Mouse (Mus musculus): ENCODE data around the gene Tmem54. TPM values are rescaled to one million over a fixed set of nuclear protein-coding genes. Genes with fewer than 3 reads are reported as not detected.

Tmem54 gene
- polyA plus RNA-seq, 1 experiment from 2014 or later, result 16.7 TPM

DNA sequence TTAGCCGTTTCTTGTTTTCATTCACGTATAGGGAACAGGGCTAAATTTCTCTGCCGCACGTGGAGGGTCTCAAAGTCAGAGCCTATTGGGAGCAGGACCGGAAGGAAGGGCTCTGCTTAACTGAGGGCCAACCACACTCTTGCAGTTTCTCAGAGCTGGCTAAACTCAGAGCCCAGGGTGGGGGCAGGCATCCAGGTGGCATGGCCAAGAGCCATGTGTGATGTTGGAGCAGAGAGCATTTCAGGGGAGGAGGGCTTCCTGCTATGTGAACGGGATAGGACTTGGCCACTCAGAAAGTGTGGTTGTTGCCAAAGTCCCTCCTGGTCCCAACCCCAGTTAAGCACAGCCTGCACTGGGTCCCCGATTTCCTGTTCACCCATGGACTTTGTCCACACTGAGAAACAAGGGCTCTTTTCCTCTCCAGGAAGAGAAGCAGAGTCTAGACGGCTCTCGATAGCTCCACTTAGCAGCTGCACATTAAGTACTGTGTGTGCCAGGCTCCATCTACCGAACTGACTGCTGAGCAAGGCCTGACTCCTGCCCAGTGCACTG lies 2.1 kb downstream of the Tmem54 start:
- Histone ChIP-seq H3K36me3 (no peaks in the 10 kb centered on the region), H3K9me3 (no peaks in the 10 kb centered on the region), H3K4me1 (peaks cover 33% of the 10 kb centered on the region), H3K9ac (no peak overlapping the region), H3K27ac (no peak overlapping the region), H3K4me3 (no peak overlapping the region), H3K27me3 (peaks cover 32% of the 10 kb centered on the region), H3K4me2 (no peak overlapping the region)
- ATAC-seq (ENCODE audit: borderline replicate concordance, extremely low read depth, low FRiP score, low TSS enrichment), result no peak
- WGBS, result 53% methylated on average over 10 of the region's 10 CpGs

DNA sequence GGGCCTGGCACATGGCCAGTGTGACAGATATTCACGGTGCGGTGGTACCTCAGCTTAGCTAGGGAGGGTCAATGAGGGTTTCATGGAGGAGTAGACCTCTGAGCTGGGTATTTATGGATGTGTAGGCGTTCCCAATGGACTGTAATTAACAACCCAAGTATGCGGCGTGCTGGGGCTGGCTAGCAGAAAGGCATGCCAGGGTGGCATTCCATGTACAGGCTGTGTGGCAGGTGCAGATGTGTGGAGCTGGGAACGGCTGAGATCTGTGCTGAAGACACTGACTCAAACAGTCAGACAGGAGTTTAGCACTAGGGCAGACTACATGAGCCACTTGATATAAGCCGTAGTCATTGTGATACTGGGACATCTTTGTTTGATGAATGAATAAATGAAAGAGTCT lies 3.3 kb downstream of the Tmem54 start:
- no peak overlapping the region for H3K27ac ChIP-seq
- ATAC-seq (ENCODE audit: borderline replicate concordance, extremely low read depth, low FRiP score, low TSS enrichment), result no peak
- whole genome bisulfite sequencing, result 74% methylated on average over 7 of the region's 7 CpGs

DNA sequence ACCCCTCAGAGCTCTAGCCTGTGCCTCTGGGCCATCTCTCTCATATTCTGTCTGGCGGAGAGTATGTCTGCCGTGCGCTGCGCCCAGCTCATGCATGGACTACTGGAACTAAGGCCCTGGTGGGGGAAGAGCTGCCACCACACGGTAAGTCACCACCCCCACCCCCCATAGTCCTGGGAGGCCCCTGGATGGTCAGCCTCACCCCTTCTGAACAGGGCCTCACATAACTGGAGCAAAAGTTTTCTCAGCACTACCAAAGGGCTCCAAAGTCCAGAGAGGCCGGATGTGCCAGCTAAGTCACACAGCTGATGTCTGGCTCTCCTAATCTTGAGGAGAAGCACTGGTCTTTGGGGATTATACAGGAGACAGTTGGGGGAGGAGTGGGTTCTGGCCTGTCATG lies 5.5 kb downstream of the Tmem54 start:
- H3K27me3 ChIP-seq, result peaks cover 22% of the 10 kb centered on the region
- no peak overlapping the region for H3K4me2 ChIP-seq
- no peaks in the 10 kb centered on the region for H3K9me3 ChIP-seq
- no peak overlapping the region for H3K27ac ChIP-seq
- H3K4me3 ChIP-seq, result no peak overlapping the region
- no peaks in the 10 kb centered on the region for H3K36me3 ChIP-seq
- no peak for ATAC-seq (ENCODE audit: borderline replicate concordance, extremely low read depth, low FRiP score, low TSS enrichment)
- peaks cover 34% of the 10 kb centered on the region for H3K4me1 ChIP-seq
- WGBS, result 80% methylated on average over 6 of the region's 6 CpGs
- no peak overlapping the region for H3K9ac ChIP-seq

More for the DNA sequence above, 3.3 kb downstream of the Tmem54 start:
- Histone ChIP-seq H3K9me3 (no peaks in the 10 kb centered on the region), H3K36me3 (no peaks in the 10 kb centered on the region), H3K4me1 (peaks cover 41% of the 10 kb centered on the region), H3K27me3 (peaks cover 34% of the 10 kb centered on the region), H3K4me2 (no peak overlapping the region), H3K4me3 (no peak overlapping the region), H3K9ac (no peak overlapping the region)

DNA sequence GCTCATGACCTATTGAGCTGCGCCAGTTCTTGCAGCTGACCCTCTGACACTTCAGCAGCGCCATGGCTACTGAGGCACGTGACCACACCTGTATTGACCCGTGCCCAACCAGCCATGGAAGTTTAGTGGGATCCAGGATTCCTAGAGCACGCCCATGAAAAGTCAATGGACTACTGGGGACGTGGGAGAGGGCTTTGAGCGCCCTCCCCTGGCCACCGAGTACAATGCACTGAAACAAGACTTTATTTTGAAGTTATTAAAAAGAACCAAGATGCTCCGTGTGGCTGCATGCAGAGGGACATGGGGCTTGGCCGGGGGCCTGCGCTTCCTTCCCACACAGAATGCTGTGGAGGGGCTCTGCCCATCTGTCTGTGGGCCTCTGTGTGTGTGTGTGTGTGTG lies 6.0 kb downstream of the Tmem54 start:
- H3K4me1 ChIP-seq, result peaks cover 28% of the 10 kb centered on the region
- 48% methylated on average over 11 of the region's 11 CpGs for WGBS
- no peak overlapping the region for H3K27ac ChIP-seq

DNA sequence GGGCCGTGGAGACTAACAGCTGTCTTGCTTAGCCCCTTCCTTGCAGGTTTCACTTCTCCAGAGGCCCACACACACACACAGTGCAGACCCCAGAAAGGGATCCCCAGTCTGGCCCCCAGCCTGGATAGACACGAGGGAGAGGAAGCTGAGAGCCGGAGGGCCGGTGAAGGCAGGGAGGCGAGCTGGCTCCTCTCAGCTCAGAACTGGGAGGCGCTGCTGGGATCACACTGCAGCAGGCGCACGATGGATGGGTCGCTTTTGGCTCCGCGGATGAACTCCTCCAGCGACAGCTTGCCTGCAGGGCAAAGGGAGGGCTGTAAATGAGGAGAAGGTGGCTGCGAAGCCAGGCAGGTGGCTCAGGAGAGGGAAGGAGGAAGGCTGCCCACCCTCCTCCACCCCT lies 6.9 kb downstream of the Tmem54 start:
- H3K9ac ChIP-seq, result no peak overlapping the region
- peaks cover 12% of the 10 kb centered on the region; the same call in 1 of the 2 replicates for H3K27me3 ChIP-seq
- WGBS, result 36% methylated on average over 13 of the region's 13 CpGs
- H3K9me3 ChIP-seq, result no peaks in the 10 kb centered on the region
- peak overlapping the region; percentile 7; the same call in 1 of the 2 replicates for H3K4me3 ChIP-seq
- peaks cover 22% of the 10 kb centered on the region for H3K4me1 ChIP-seq
- peak overlapping the region; percentile 34; the same call in 1 of the 2 replicates for H3K27ac ChIP-seq
- H3K4me2 ChIP-seq, result peak overlapping the region; percentile 41
- no peaks in the 10 kb centered on the region for H3K36me3 ChIP-seq
- 0 out of 2 replicates have a peak, but pooled peaks have one; percentile 17 for ATAC-seq (ENCODE audit: borderline replicate concordance, extremely low read depth, low FRiP score, low TSS enrichment)

More for the DNA sequence above, 6.0 kb downstream of the Tmem54 start:
- H3K4me2 ChIP-seq, result no peak overlapping the region
- H3K36me3 ChIP-seq, result no peaks in the 10 kb centered on the region
- peaks cover 16% of the 10 kb centered on the region; the same call in 1 of the 2 replicates for H3K27me3 ChIP-seq
- H3K9ac ChIP-seq, result no peak overlapping the region
- H3K9me3 ChIP-seq, result no peaks in the 10 kb centered on the region
- no peak for ATAC-seq (ENCODE audit: borderline replicate concordance, extremely low read depth, low FRiP score, low TSS enrichment)
- H3K4me3 ChIP-seq, result no peak overlapping the region

DNA sequence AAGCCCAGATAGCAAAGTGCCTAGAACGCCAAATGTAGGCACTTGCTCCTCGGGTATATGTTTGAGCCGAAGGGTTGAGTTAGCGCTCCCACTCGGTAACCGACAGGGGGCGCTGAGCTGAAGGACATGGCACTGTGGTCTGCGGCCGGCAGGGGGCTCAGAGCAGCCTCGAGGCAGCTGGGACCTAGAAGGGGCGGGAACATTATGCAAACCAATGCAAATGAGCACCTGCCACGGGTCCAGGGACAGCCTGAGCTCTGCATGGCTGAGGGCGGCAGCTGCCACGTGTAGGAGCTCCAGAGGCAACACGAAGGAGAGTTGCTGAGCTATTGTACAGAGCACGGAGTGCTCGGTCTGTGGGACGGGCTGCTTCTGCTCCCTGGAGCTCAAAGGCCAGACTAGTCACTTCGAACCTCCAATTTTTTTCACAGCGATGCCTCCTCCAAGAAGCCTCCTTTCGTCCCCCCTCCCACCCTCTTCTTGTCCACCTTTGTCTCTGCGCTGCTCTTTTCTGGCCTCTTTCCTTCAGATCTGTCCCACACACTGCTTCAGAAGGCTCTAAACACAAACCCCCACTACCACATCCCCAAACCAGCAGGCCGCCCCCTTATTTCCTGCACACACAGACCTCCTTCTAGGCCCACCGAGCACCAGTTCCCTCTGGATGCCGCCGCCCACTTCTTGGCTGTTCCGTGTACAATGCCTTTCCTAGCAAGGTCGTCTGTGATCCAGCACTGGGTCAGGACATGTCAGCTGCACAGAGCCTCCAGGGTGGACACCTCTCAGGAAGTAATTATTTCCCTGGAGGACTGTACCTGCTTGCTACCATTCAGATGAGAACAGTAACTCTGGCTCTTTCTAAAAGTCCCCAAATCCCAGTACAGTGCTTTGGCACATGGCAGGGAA lies 8.0 kb downstream of the Tmem54 start:
- peaks cover 15% of the 10 kb centered on the region for H3K27me3 ChIP-seq

DNA sequence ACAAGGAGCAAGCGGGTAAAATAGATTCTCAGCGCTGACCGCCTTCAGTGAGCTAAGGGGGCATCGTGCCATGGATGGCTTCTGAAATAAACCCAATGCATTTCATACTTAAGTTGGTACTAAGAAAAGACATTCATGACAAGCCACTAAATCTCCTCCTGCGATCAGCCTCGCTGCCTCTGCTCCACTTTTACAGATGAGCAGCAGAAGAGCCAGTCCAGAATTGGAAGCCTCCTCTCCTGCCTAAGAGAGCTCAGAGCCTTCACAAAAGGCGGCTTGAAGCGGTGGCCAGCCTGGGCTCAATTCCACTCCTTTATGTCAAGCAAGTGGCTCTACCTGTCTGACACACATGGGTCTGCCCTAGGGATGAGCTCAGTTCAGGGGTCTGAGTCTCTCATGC lies 11.4 kb downstream of the Tmem54 start:
- no peak overlapping the region for H3K9ac ChIP-seq

More for the DNA sequence above, 8.0 kb downstream of the Tmem54 start:
- Histone ChIP-seq H3K4me1 (peaks cover 16% of the 10 kb centered on the region), H3K4me3 (no peak overlapping the region), H3K9ac (no peak overlapping the region), H3K27ac (no peak overlapping the region), H3K36me3 (no peaks in the 10 kb centered on the region), H3K4me2 (peak overlapping the region; percentile 41; the same call in 1 of the 2 replicates), H3K9me3 (no peaks in the 10 kb centered on the region)
- WGBS, result 31% methylated on average over 28 of the region's 28 CpGs
- peak; percentile 62; the same call in 1 of the 2 replicates for ATAC-seq (ENCODE audit: borderline replicate concordance, extremely low read depth, low FRiP score, low TSS enrichment)

DNA sequence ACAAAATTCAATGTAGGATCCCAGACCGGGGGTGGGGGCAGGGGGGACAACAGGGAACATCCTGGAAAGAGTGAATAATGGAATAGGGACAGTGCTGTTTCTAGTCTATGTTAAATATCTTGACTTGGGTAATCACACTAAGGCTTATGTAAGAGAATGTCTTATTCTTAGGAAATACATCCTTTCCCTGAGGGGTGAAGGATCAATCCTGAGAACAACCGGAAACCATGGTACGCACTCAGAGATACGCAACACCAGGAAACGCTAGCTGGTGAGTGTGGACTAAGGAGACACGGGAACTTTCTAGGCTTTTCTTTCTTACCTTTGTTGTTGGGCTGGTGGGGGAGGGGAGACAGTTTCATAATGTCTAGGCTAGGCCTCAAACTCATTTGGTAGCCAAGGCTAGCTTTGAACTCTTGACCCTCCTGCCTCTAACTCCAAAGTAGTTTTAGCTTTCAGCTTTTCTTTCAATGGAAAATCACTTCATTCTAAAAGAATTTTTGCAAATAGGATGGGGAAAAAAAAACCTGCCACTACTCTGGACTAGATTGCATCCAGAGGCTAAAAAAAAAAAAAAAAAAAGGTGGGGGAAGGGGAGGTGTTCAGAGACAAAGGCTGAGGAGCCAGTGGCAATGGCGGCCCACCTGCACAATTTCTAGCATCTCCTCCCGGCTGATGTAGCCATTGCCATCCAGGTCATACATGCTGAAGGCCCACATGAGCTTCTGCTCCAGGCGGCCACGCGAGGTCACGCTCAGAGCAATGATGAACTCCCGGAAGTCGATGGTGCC lies 12.6 kb downstream of the Tmem54 start:
- 81% methylated on average over 14 of the region's 14 CpGs for WGBS
- peaks cover 10% of the 10 kb centered on the region for H3K4me1 ChIP-seq
- no peak overlapping the region for H3K4me3 ChIP-seq
- no peak overlapping the region for H3K4me2 ChIP-seq
- no peak for ATAC-seq (ENCODE audit: borderline replicate concordance, extremely low read depth, low FRiP score, low TSS enrichment)
- H3K36me3 ChIP-seq, result no peaks in the 10 kb centered on the region
- peaks cover 56% of the 10 kb centered on the region for H3K27me3 ChIP-seq
- H3K27ac ChIP-seq, result no peak overlapping the region
- H3K9me3 ChIP-seq, result no peaks in the 10 kb centered on the region
- H3K9ac ChIP-seq, result no peak overlapping the region

More for the DNA sequence above, 11.4 kb downstream of the Tmem54 start:
- Histone ChIP-seq H3K4me3 (no peak overlapping the region), H3K9me3 (no peaks in the 10 kb centered on the region), H3K4me1 (peaks cover 22% of the 10 kb centered on the region), H3K36me3 (no peaks in the 10 kb centered on the region), H3K4me2 (no peak overlapping the region), H3K27me3 (peaks cover 46% of the 10 kb centered on the region), H3K27ac (no peak overlapping the region)
- no peak for ATAC-seq (ENCODE audit: borderline replicate concordance, extremely low read depth, low FRiP score, low TSS enrichment)
- 92% methylated on average over 8 of the region's 8 CpGs for WGBS

DNA sequence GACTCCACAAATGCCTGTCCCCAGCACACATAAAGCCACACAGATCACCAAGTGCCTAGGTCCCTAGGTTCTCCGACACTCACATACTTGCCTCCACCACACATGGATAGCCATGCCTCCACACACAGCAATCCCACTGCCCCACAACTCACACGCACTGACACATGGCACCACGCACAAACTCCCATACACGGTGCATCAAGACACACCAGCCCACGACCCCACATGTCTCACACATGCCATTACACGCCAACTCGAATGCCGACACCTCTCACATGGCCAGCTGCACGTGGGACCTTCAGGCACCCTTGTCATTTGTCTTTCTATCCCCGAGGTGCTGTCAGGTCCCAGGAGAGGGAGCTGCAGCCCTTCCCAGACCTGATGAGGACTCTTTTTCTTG lies 14.4 kb downstream of the Tmem54 start:
- Histone ChIP-seq H3K27me3 (peaks cover 61% of the 10 kb centered on the region), H3K4me2 (no peak overlapping the region)
- 65% methylated on average over 10 of the region's 10 CpGs for WGBS

DNA sequence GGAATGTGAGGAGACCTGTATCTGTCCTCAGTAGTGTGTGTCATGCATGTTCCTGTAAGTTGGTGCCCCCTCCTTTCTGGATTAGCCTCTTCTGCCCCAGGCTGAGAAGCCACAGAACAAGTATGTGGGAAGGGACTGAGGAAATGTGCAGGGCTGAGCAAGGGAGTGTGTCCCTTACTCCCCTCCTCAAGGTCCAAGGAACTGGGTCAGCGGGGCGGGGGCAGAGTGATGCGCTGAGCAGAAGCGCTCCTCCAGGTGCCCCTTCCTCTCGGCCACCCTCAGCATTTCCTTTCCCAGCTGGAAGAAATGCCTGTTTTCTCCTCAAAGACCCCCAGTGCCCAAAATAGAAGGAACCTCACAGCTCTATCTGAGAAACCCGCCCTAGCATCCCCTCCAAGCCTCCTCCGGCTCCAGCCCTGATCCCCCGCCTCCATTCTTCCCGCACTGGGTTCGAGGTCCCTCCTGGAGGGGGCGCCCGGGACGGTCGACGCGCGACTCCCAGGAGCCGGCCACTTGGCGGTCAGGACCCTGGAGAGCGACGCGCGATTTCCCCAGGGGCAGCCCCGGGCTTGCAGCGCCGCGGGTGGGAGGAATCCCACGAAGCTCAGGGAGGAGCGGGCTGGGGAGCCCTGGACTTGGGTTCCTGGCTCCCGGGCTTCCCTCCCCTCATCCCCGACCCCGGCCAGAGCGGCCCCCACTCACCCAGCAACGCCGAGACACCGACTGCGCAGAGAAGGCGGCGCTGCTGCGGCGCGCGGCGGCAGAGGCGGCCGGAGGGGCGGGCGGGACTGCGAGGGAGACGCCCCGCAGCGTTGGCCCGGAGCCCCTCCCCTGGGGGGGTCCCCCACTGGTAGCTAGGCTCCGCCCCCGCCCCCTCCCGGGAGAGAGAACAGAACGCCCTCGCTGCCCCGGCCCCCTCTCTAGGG lies 15.4 kb downstream of the Tmem54 start:
- Histone ChIP-seq H3K4me3 (peak overlapping the region; percentile 44), H3K4me2 (peak overlapping the region; percentile 91), H3K9ac (no peak overlapping the region), H3K27me3 (peaks cover 72% of the 10 kb centered on the region), H3K9me3 (no peaks in the 10 kb centered on the region), H3K4me1 (peaks cover 22% of the 10 kb centered on the region), H3K27ac (no peak overlapping the region), H3K36me3 (no peaks in the 10 kb centered on the region)
- peak; percentile 60; the same call in 1 of the 2 replicates for ATAC-seq (ENCODE audit: borderline replicate concordance, extremely low read depth, low FRiP score, low TSS enrichment)
- WGBS, result 2% methylated on average over 50 of the region's 59 CpGs

More for the DNA sequence above, 14.4 kb downstream of the Tmem54 start:
- no peak overlapping the region for H3K4me3 ChIP-seq
- H3K4me1 ChIP-seq, result peaks cover 11% of the 10 kb centered on the region
- ATAC-seq (ENCODE audit: borderline replicate concordance, extremely low read depth, low FRiP score, low TSS enrichment), result no peak
- no peak overlapping the region for H3K27ac ChIP-seq
- no peak overlapping the region for H3K9ac ChIP-seq
- H3K9me3 ChIP-seq, result no peaks in the 10 kb centered on the region
- no peaks in the 10 kb centered on the region for H3K36me3 ChIP-seq

All from lung, embryonic 15.5 days (tissue).